Mouse (Mus musculus) thymus, postnatal 25 days (tissue): ENCODE results near the gene Rbfox2.

Experiments
- DNase-seq: peaks from one replicate; pipeline ENCODE4 v3.0.0; 2022

Rbfox2 gene

DNA sequence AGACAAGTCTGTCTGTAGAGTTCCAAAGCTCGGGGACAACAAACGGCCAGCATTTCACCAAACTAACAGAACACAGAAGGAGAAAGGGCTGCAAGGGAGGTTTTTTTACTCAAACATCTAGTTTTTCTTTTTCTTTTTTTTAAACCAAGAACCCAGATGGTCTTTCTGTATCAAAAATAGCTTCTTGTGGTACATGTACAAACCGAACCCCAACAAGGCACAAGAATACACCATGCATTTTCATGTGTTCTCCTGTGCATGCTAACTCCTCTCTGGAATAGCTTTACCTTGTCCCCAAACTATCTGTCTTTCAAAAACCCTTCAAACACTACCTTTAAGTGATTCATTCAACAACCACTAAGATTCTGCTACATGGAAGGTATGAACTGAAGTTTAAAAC is 38.4 kb downstream of the Rbfox2 start:
- DNase-seq: no peak

GRCm38 (mm10) chr15:77265318-77265717 is 41.5 kb downstream of the Rbfox2 start:
- no peak for DNase-seq

- DNase-seq: no peak
Observed at GRCm38 (mm10) chr15:77264314-77264713, 42.5 kb downstream of the Rbfox2 start.

- DNase-seq: no peak
Observed at GRCm38 (mm10) chr15:77262782-77263181, 44.0 kb downstream of the Rbfox2 start.

- DNase-seq: peak; percentile 17
Observed at GRCm38 (mm10) chr15:77257437-77258229, 49.2 kb downstream of the Rbfox2 start.

GRCm38 (mm10) chr15:77256782-77257181 is 50.0 kb downstream of the Rbfox2 start:
- no peak for DNase-seq

DNA sequence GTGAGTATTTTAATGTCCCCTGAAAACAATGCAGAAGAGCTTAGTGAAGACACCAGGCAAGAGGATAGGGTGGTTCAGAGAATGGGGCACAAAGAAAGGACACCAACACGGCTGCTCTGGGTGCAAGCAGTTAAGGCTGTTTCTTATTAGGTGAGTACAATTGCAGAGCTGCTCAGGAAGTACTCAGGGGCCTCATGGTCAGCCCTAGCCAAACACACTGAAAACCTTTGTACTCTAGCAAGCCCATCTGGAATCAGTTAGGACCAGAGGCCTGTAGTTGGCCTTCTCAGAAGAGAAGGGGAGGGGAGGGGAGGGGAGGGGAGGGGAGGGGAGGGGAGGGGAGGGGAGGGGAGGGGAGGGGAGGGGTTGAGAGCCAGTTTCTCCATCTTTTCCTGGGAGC is 52.2 kb downstream of the Rbfox2 start:
- DNase-seq: no peak

- DNase-seq: no peak
Observed at GRCm38 (mm10) chr15:77254128-77254527, 52.7 kb downstream of the Rbfox2 start.

GRCm38 (mm10) chr15:77251706-77252105 is 55.1 kb downstream of the Rbfox2 start:
- DNase-seq: no peak

- no peak for DNase-seq
Observed at GRCm38 (mm10) chr15:77250806-77251205, 56.0 kb downstream of the Rbfox2 start.

DNA sequence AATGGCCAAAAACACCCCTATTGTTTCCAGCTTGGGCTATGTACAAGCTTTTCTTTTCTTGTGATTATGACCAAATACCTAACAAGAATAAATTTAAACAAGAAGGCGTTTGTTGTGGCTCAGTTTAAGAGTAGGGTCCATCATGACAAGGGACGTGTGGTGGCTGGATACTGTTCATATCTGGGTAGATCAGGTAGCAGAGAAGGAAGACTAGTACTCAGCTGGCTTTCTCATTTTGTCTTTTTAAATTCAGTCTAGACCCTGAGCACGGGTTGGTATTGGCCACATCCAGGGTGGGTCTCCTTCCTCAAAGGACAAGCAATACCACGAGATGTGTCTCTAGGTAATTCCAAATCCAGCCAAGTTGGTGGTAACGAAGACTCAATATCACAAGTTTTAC is 57.4 kb downstream of the Rbfox2 start:
- no peak for DNase-seq

DNA sequence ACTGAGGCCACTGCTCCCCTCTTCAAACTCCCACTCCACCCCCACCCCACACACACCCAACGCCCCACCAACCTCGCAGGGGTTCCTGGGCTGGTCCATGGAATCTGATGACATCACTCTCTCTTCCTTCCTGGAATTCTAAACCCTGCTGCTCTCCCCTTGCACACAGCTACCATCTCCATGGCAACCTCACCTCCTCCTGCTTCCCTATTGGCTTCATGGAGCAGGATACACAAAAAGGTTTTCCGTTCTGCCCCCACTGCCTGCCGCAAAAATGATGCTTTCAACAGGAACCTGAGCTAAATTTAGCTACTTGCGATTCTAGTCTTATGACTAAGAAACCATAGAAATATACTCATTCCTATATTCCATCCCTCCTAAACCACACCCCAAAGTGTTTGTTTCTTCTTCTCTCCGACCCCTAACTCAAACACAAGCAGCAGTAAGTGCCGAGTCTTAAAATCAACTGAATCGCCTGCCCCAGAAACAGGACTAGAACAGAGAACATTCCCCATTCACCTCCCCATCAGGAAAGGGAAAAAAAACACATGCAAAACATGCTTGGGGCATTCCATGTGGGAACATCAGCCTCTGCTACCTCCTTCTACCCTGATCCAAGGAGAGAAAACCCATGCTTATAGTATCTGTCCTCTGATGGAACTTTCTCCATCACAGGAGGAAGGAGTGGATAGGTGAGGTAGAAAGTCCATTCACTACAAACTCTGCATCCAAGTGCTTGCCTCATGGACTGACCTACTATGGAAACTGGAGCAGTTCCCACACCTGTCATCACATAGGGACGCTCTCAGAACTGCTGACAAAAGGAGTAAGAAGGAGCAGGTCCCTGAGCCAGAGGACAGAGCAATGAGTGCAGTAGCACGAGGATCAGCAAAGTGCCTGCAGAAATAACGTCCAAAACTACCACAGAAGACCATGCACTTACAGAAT is 61.1 kb downstream of the Rbfox2 start:
- DNase-seq: no peak

- no peak for DNase-seq
Observed at GRCm38 (mm10) chr15:77244634-77245033, 62.2 kb downstream of the Rbfox2 start.

DNA sequence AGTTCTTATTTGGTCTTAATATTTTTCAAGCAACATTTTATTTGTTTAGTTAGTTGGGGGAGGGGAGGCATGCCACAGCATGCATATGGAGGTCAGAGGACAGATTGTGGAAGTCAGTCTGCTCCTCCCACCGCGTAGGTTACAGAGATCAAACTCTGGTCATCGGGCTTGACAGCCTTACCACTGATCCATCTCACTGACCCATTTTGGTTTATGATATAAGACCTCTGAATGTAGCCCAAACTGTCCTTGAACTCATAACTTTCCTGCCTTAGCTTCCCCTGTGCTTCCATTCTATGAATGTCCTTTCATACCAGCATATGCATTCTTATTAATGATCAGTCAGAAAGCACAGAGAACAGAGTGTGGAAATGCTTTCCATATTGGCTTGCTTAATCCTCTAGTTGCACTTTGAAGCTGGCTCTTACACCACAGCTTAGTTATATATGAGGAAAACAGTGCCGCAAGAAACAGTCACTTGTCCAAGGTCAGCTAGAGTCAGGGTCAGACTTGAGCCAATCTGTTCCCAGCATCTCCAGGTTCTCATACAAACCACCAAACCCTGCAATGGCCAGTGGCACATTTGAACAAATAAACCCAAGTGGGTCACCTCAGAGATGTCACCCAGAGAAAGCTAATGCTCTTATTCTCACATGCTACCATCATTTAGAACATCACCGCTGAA is 62.8 kb downstream of the Rbfox2 start:
- DNase-seq: no peak

DNA sequence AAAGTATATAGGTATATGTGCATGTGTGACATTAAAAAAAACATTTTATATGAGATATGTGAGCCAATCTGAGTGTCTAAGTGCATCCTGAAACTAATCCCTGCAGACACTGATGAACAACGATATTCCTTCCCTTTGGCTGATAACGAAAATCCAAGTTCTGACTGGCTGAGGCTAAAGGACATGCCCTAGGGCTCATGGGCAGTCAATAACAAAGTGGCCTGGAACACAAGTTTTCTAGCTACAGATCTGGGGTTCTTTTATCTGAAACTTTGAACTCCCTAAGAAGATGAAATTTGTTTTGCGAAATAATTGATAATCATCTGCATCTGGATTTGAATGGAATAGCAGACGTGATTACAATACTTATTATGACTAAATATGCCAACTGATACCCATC is 66.2 kb downstream of the Rbfox2 start:
- DNase-seq: no peak

DNA sequence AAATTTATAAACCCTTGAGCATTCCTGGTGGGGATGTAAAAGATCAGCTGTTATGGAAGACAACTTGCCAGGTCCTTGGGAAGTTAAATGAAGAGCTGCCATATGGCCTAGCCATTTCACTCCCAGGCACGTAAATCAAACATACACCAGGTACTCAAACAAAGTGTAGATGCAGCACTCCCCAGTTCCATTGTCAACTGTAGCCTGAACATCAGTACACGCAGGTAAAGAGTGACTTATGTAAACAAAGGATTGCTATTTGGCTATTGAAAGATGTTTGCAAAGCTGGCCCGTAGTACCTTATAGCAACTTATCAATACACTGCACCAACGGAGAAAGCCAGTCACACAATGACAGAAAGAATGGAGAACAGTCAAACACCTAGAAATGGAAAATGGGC is 67.2 kb downstream of the Rbfox2 start:
- DNase-seq: no peak

- no peak for DNase-seq
Observed at GRCm38 (mm10) chr15:77237661-77238060, 69.1 kb downstream of the Rbfox2 start.

DNA sequence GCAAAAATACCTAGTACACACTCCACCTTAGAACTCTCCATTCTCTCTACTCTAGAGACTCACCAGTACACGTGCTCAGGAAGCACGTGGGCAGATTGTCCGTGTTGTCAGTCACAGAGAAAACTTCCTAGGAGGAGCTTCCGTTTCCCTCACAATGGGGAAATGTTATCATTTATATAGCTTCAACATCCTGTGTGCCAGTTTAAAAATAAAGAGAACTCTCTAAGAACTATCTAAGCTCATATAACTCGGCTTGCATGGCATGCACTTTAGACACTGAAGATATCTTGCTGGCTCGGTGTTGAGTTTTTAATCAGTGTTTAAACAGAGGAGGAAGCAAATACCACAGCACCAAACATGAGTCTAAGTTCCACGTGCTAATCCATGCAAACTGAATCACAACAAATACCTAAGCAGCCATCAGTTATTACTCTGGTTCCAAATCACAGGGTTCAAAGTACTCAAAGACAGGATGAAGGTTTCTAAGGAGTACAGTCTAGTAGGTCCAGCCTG is 70.7 kb downstream of the Rbfox2 start:
- no peak for DNase-seq

DNA sequence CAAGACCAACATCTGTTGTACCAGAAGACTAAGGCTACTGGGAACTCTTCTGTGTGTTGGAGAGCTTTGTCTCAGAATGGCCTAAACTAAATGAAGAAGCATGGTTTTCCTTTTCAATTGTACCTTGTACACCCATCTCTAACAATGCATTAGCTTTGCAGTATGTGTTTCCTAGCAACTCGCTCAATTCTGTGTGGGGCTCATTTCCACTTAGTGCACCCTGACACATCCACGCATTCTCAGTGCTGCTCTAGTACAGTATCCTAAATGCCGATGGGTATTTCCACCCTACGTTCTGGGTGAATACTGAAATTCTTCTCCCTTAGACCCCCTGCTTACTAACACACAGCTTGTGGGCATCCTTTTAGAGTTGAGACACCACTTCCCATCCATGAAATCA is 71.3 kb downstream of the Rbfox2 start:
- no peak for DNase-seq

DNA sequence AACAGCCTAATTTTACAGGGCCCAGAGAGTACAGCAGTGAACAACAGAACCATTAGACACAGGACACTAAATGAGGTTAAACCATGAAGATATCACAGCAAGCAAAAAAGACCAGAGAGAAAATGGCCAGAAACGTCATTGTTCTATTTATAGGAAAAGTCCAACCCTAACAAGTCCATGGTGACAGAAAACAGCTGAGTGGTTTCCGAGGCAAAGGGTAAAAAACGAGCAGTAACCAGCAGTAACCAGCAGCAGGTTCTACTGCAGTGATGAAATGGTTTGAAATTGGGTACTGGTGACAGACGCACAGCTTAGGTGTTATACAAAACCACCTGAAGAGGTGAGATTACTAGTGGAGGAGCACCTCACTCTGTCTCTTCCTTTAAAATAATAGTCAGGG is 72.5 kb downstream of the Rbfox2 start:
- DNase-seq: no peak

DNA sequence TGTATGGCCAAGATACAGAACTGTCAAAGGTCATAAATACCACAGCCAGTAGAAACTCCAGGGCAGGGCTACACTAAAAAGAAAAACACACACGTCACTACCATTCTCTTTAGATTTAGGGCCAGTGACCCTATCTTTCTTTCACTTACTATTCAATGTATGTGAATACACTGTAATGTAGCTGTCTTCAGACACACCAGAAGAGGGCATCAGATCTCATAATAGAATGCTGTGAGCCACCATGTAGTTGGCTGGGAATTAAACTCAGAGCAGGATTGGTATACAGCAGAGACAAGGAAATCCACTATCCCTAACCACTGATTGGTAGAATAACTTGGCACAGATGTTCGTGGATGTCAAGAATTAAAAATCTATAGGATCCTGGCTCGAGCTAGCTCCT is 76.7 kb downstream of the Rbfox2 start:
- DNase-seq: no peak

DNA sequence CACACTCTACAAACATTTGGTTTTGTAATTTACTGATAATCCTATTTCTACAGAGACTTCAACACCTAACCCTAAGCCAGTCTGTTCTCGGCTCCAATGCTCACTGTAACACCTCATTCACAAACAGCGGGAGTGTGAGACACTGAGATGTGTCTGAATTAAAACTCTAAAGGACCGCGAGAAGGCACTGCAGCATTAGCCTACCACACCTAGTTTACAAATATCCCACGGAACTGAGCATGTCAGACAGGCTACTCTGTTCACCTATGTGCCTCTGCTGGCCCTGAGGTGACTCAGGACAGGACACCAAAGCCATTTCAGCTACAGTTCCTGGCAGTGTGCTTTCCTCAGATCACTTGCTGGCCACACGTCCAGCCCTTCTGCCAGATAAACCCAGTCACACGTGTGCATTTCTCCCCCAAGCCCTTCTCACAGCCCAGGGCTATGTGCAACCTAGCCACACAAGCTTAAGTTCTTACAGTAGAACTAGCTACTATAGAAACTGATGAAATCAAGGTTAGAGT is 79.9 kb downstream of the Rbfox2 start:
- no peak for DNase-seq

DNA sequence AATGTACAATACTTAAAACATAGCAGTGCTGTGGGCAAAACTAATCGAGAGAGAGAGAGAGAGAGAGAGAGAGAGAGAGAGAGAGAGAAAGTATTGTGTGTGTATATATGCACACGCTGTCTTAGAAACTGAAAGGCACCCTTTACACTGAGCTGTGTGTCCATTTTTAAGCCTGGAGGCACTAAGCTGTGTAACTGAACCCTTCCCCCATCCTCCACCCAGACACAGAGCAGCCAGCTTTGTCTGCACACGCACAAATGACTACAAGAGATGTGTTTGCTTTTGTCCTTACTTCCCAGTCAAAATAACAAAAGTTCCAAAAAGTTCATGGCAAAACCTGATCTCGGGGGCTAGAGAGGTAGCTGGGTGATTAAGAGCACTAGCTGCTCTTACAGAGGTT is 80.9 kb downstream of the Rbfox2 start:
- no peak for DNase-seq
